Mouse (Mus musculus) intestine, postnatal 0 days (tissue): ENCODE results near the gene Mthfsd. TPM values are rescaled to one million over a fixed set of nuclear protein-coding genes. Genes with fewer than 3 reads are reported as not detected.

Experiments used
- ATAC-seq: fragments of 200-750 bp; cut with Nextera tagmentation; 2 replicates; pipeline ENCODE4 v1.8.0; 2017; ENCODE audit warnings: mild to moderate bottlenecking, moderate TSS enrichment, moderate library complexity
- H3K27ac ChIP-seq: fragments of 300-500 bp; sonication (generic); 2 replicates; pipeline ENCODE4 v1.5.1; 2014; ENCODE audit warnings: mild to moderate bottlenecking, low read depth, low read length, moderate library complexity
- H3K27me3 ChIP-seq: fragments of 300-500 bp; sonication (generic); replicated peaks from 2 replicates; pipeline ENCODE4 v1.6.1; 2014; ENCODE audit warnings: low read length, mixed read lengths; ENCODE audit not compliant: control insufficient read depth, insufficient read depth
- H3K36me3 ChIP-seq: fragments of 300-500 bp; sonication (generic); 2 replicates; pipeline ENCODE4 v1.6.1; 2014; ENCODE audit warnings: mild to moderate bottlenecking, moderate library complexity; ENCODE audit not compliant: control insufficient read depth, insufficient read depth
- H3K4me1 ChIP-seq: fragments of 300-500 bp; sonication (generic); replicated peaks from 2 replicates; pipeline ENCODE4 v1.6.1; 2014; ENCODE audit warnings: antibody characterized with exemption, low read length, mixed read lengths; ENCODE audit not compliant: control insufficient read depth, insufficient read depth
- H3K4me2 ChIP-seq: fragments of 300-500 bp; sonication (generic); replicated peaks from 2 replicates; pipeline ENCODE4 v1.6.1; 2014; ENCODE audit warnings: low read depth, mild to moderate bottlenecking, moderate library complexity
- H3K4me3 ChIP-seq: fragments of 300-500 bp; sonication (generic); 2 replicates; pipeline ENCODE4 v1.5.1; 2014; ENCODE audit warnings: low read depth, low read length
- H3K9ac ChIP-seq: fragments of 300-500 bp; sonication (generic); 2 replicates; pipeline ENCODE4 v1.6.1; 2014; ENCODE audit warnings: mild to moderate bottlenecking, low read depth, low read length
- H3K9me3 ChIP-seq: fragments of 300-500 bp; sonication (generic); 2 replicates; pipeline ENCODE4 v1.6.1; 2016; ENCODE audit warnings: mixed run types; ENCODE audit not compliant: control insufficient read depth
- CTCF ChIP-seq: sonication (generic); IDR thresholded peaks from 2 replicates; pipeline ENCODE4 v1.5.1; 2016; ENCODE audit warnings: low read depth, mild to moderate bottlenecking, control low read depth, antibody characterized with exemption, moderate library complexity
- WGBS: fragments of 180-500 bp; shearing (Covaris S2); extraction: QIAGEN DNeasy Blood & Tissue Kit; methylation state at CpG from one replicate; pipeline ENCODE4 v1.1.7; 2014; 5-methylcytosine and 5-hydroxymethylcytosine counted together
- polyA plus RNA-seq: library from polyadenylated mRNA; unstranded; fragments of >200 nt; fragmentation: Nextera tagmentation; extraction: Ambion mirVana; gene quantifications from 2 replicates; pipeline ENCODE4 v1.2.1, GENCODE M21; 2015

The Mthfsd gene
- polyA plus RNA-seq, 1 experiment from 2014 or later = 24.9 TPM

DNA sequence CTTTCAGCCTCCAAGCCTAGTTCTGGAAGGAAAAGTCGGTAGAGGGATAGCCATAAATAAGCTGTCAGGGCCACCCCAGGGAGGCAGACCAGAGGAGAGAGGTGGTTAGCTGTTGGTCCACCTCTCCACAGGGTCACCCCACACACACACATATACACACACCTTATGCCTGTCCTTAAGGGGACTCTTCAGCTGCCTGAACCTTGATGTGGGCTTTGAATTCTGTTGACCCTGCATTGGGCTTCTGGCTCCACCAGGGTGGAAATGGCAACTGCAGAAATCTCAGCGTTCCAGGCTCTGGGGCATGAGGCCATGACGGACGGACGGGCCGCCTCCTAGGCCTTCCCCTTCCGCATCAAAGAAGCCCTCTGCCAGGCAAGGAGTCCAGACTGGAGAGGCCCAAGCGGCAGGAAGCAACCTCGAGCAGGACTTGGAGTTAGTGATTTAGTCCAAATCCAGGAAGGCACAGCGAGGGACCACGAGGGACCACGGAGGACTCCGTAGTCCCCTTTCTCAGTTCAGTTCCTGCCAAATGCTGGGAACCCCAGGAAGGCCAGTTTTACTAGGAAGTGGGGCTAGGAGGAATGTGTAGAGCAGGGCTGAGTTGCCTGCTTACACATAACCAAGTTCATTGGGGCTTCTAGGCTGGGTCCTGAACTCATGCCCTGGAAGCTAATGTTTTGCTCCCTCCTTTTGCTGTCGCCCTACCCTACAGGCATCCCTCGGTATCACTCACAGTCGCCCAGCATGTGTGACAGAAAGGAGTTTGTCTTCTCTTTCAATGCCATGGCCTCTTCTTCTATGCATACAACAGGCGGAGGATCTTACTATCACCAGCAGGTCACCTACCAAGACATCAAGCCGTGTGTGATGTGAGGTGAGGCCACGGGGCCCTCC lies 21.9 kb downstream of the Mthfsd start:
- no peak; the same call in 1 of the 2 replicates for TF ChIP-seq CTCF
- H3K4me3 ChIP-seq = peak overlapping the region; percentile 65
- WGBS = 22% methylated on average over 19 of the region's 19 CpGs
- H3K27me3 ChIP-seq = peaks cover 85% of the 10 kb centered on the region
- ATAC-seq = no peak
- H3K4me2 ChIP-seq = peak overlapping the region; percentile 84
- H3K4me1 ChIP-seq = no peaks in the 10 kb centered on the region
- 0 out of 2 replicates have a peak overlapping the region, but pooled peaks have one; percentile 87 for H3K27ac ChIP-seq
- H3K9me3 ChIP-seq = no peaks in the 10 kb centered on the region
- peaks cover 3% of the 10 kb centered on the region; the same call in 1 of the 2 replicates for H3K36me3 ChIP-seq
- peak overlapping the region; percentile 75 for H3K9ac ChIP-seq

DNA sequence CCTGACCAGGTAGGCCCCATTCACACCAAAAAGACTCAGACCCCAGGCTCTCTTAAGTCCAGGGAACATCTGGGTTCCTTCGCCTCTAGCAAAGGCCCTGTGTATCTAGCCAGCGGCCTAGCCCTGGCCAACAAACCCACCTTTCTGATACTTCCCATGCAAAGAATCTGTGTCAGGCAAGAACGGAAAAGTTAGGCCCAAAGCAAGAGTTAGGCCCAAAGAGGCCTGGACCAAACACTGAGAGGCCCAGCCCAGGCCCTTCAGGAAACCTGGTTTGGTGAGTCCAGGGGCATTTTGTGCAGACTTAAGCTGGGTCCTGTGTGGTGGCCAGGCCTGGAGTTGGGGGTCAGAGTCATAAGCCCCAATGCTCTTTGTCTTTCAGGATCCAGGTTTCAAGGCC lies 22.6 kb downstream of the Mthfsd start:
- 70% methylated on average over 3 of the region's 3 CpGs for WGBS
- H3K4me1 ChIP-seq = no peaks in the 10 kb centered on the region
- H3K36me3 ChIP-seq = peaks cover 3% of the 10 kb centered on the region; the same call in 1 of the 2 replicates
- TF ChIP-seq CTCF = no peak
- H3K9me3 ChIP-seq = no peaks in the 10 kb centered on the region
- ATAC-seq = no peak
- H3K27ac ChIP-seq = peak overlapping the region; percentile 87
- peak overlapping the region; percentile 75 for H3K9ac ChIP-seq
- peaks cover 85% of the 10 kb centered on the region for H3K27me3 ChIP-seq
- H3K4me3 ChIP-seq = peak overlapping the region; percentile 65
- peak overlapping the region; percentile 84 for H3K4me2 ChIP-seq

DNA sequence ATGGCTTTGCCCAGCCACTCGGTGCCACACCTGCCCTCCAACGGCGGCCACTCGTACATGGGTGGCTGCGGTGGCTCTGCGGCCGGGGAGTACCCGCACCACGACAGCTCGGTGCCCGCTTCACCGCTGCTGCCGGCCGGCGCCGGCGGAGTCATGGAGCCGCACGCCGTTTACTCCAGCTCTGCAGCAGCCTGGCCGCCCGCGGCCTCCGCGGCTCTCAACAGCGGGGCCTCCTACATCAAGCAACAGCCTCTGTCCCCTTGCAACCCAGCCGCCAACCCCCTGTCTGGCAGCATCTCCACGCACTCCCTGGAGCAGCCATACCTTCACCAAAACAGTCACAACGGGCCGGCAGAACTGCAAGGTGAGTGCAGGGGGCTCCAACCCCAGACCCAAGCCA lies 23.2 kb downstream of the Mthfsd start:
- Histone ChIP-seq H3K4me3 (peak overlapping the region; percentile 65), H3K9ac (peak overlapping the region; percentile 75), H3K4me1 (no peaks in the 10 kb centered on the region), H3K9me3 (no peaks in the 10 kb centered on the region), H3K27ac (peak overlapping the region; percentile 87), H3K4me2 (peak overlapping the region; percentile 84), H3K36me3 (peaks cover 3% of the 10 kb centered on the region; the same call in 1 of the 2 replicates), H3K27me3 (peaks cover 87% of the 10 kb centered on the region)
- no peak for TF ChIP-seq CTCF
- WGBS = 4% methylated on average over 30 of the region's 30 CpGs
- no peak for ATAC-seq

DNA sequence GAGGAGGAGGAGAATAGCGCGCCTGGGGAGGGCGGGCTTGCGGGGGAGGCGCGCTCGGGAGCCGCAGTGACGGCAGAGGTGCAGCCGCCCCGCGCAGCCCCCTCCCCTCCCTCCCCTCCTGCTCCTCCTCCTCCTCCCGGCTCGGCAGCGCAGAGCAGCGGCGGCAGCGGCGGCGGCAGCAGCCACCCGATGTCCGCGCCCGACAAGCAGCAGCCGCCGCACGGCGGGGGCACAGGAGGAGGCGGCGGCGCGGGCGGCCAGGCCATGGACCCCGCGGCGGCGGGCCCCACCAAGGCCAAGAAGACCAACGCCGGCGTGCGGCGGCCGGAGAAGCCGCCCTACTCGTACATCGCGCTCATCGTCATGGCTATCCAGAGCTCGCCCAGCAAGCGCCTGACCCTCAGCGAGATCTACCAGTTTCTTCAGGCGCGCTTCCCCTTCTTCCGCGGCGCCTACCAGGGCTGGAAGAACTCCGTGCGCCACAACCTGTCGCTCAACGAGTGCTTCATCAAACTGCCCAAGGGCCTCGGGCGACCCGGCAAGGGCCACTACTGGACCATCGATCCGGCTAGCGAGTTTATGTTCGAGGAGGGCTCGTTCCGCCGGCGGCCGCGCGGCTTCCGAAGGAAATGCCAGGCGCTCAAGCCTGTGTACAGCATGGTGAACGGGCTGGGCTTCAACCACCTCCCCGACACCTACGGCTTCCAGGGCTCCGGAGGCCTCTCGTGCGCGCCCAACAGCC lies 23.8 kb downstream of the Mthfsd start, which contains the start of gene Foxf1:
Gene Foxf1, plus strand, starts transcription at position 177 of the 742 bp plus-strand sequence.
- peak within 1 kb of the TSS; percentile 65 for H3K4me3 ChIP-seq
- H3K27me3 ChIP-seq = peaks cover 87% of the 10 kb centered on the region
- peak within 1 kb of the TSS; percentile 87 for H3K27ac ChIP-seq
- H3K4me2 ChIP-seq = peak within 1 kb of the TSS; percentile 84
- H3K9ac ChIP-seq = peak within 1 kb of the TSS; percentile 75
- H3K36me3 ChIP-seq = no peaks in the 10 kb centered on the region; the same call in 1 of the 2 replicates
- ATAC-seq = peak; percentile 62
- 0 out of 2 replicates have a peak, but pooled peaks have one; percentile 1 for TF ChIP-seq CTCF
- no peaks in the 10 kb centered on the region for H3K4me1 ChIP-seq
- under 1% methylated on average over 59 of the region's 83 CpGs for WGBS
- H3K9me3 ChIP-seq = no peaks in the 10 kb centered on the region

DNA sequence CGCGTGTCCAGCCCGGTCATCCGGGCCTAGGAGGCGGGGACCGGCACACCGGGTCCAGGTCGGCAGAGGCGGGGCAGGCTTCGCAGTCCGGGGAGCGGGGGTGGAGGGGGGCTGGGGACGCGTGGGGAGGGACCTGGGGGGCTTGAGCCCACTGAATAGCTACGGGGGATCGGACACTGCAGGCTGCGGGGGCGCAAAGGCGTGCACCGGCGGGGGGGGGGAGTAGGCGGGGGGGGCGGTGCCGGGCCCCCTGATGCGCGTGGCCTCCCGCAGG lies 24.3 kb downstream of the Mthfsd start:
- 0% methylated on average over 10 of the region's 27 CpGs for WGBS
- Histone ChIP-seq H3K4me1 (no peaks in the 10 kb centered on the region), H3K9ac (peak overlapping the region; percentile 75), H3K4me3 (peak overlapping the region; percentile 65), H3K27ac (peak overlapping the region; percentile 87), H3K27me3 (peaks cover 87% of the 10 kb centered on the region), H3K4me2 (peak overlapping the region; percentile 84), H3K36me3 (no peaks in the 10 kb centered on the region), H3K9me3 (no peaks in the 10 kb centered on the region)
- no peak for TF ChIP-seq CTCF
- ATAC-seq = no peak; the same call in 1 of the 2 replicates
